Mouse (Mus musculus) urinary bladder, postnatal 10 days (tissue): Measurements from ENCODE around the gene 9030612E09Rik.

Experiments
- DNase-seq: peaks from one replicate; pipeline ENCODE4 v3.0.0; 2022; ENCODE audit warnings: low spot score

9030612E09Rik gene

GRCm38 (mm10) chr10:43174326-43175155 is at the start of gene 9030612E09Rik, which contains the start of gene Sobp:
Gene 9030612E09Rik (plus strand): TSS chr10:43174704.
Gene Sobp (minus strand): TSS chr10:43174530.
- no peak for DNase-seq

GRCm38 (mm10) chr10:43128750-43129149 is 45.8 kb upstream of the 9030612E09Rik start:
- DNase-seq = no peak

- no peak for DNase-seq
Measured at GRCm38 (mm10) chr10:43134027-43134426, 40.5 kb upstream of the 9030612E09Rik start.

GRCm38 (mm10) chr10:43143173-43143572 is 31.3 kb upstream of the 9030612E09Rik start:
- no peak for DNase-seq

GRCm38 (mm10) chr10:43148456-43148855 is 26.0 kb upstream of the 9030612E09Rik start:
- no peak for DNase-seq

GRCm38 (mm10) chr10:43152643-43153042 is 21.9 kb upstream of the 9030612E09Rik start:
- DNase-seq = no peak

- DNase-seq = no peak
Measured at GRCm38 (mm10) chr10:43155046-43155560, 19.4 kb upstream of the 9030612E09Rik start.

GRCm38 (mm10) chr10:43158917-43159316 is 15.6 kb upstream of the 9030612E09Rik start:
- DNase-seq = no peak

- no peak for DNase-seq
Measured at GRCm38 (mm10) chr10:43159333-43159732, 15.2 kb upstream of the 9030612E09Rik start.

GRCm38 (mm10) chr10:43162318-43162717 is 12.2 kb upstream of the 9030612E09Rik start:
- no peak for DNase-seq

GRCm38 (mm10) chr10:43164406-43164805 is 10.1 kb upstream of the 9030612E09Rik start:
- DNase-seq = no peak

- DNase-seq = no peak
Measured at GRCm38 (mm10) chr10:43166146-43166545, 8.4 kb upstream of the 9030612E09Rik start.

- no peak for DNase-seq
Measured at GRCm38 (mm10) chr10:43166817-43167216, 7.7 kb upstream of the 9030612E09Rik start.

- no peak for DNase-seq
Measured at GRCm38 (mm10) chr10:43168847-43169246, 5.7 kb upstream of the 9030612E09Rik start.

GRCm38 (mm10) chr10:43171106-43171505 is 3.4 kb upstream of the 9030612E09Rik start:
- no peak for DNase-seq

GRCm38 (mm10) chr10:43172066-43172465 is 2.4 kb upstream of the 9030612E09Rik start:
- DNase-seq = no peak

- DNase-seq = no peak
Measured at GRCm38 (mm10) chr10:43172554-43172953, 1.9 kb upstream of the 9030612E09Rik start.

- no peak for DNase-seq
Measured at GRCm38 (mm10) chr10:43173141-43173827, 1.2 kb upstream of the 9030612E09Rik start.

GRCm38 (mm10) chr10:43173828-43174325 is 627 bp upstream of the 9030612E09Rik start:
- DNase-seq = no peak

- no peak for DNase-seq
Measured at GRCm38 (mm10) chr10:43175156-43175601, 675 bp downstream of the 9030612E09Rik start.

GRCm38 (mm10) chr10:43180313-43180912 is 5.9 kb downstream of the 9030612E09Rik start:
- no peak for DNase-seq

- no peak for DNase-seq
Measured at GRCm38 (mm10) chr10:43200206-43200605, 25.7 kb downstream of the 9030612E09Rik start.
